Mouse (Mus musculus): ENCODE data around the gene Rnaseh2a.

Rnaseh2a gene

GRCm38 (mm10) chr8:84936041-84936961, 33.3 kb downstream of the Rnaseh2a start:
- CTCF ChIA-PET = no interaction called here

DNA sequence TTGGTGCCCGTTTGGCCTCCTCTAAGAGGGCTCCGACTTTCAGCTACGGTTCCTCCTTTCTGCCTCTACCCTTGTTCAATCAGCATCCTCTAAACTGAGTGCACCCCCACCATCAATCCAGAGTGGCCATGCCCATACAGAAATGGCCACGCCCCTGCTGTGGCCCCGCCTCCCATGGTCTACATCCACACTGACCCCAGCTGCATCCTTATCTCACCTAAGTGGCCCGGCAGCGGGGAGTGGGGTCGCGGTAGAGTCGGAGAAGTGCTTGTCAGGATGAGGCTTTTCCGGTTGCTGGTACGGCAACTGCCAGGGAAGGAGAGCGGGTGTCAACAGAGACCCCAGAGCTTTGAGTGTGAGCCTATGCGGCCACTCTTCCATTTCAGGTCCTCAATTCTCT, 34.1 kb downstream of the Rnaseh2a start:
- CTCF ChIA-PET = interaction anchor here (0.6 kb wide), 1 partner anchor 11 kb away, joined by 3 read pairs; no protein-coding TSS in a partner anchor

DNA sequence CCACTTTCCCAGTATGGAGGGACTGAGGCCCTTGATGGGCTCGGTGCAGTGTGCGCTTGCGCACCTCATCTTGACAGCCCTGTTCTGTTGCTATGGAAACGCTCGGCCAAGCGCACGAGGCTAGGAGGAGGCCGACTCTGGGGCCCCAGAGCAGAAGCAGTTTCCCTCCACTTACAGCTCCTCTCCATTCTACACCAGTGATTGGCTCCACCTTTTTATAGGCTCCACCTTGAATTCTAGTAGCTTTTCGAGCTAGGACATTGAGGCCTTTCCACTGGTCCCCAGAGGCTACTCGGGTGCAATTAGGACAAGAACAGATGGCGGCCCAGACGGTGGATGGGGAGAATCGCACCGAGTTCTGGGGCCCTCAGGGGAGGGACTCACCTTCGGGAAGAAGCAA, 34.7 kb downstream of the Rnaseh2a start:
- CTCF ChIA-PET = interaction anchor here (0.6 kb wide), 1 partner anchor 10 kb away, joined by 3 read pairs; no protein-coding TSS in a partner anchor

GRCm38 (mm10) chr8:84933767-84934559, 35.6 kb downstream of the Rnaseh2a start:
- CTCF ChIA-PET = no interaction called here

DNA sequence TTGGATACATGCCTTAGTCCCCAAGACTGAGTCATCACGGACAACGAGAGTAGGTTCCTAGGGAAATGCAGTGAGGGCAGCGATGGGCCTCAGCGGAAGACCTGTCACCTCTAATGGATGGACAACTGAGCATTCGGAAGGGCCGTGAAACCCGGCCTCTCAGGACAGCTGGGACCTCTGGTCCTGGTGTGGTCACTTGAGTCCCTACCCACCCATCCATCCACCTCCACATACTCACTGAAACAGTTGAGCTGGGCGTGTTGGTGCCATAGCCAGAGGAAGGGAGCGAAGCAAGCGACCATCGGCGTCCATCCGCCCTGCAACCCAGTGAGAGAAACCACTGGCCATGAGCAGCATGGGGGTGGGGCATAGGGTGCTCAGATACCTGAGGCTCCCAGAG, 39.0 kb downstream of the Rnaseh2a start:
- CTCF ChIA-PET = no interaction called here

DNA sequence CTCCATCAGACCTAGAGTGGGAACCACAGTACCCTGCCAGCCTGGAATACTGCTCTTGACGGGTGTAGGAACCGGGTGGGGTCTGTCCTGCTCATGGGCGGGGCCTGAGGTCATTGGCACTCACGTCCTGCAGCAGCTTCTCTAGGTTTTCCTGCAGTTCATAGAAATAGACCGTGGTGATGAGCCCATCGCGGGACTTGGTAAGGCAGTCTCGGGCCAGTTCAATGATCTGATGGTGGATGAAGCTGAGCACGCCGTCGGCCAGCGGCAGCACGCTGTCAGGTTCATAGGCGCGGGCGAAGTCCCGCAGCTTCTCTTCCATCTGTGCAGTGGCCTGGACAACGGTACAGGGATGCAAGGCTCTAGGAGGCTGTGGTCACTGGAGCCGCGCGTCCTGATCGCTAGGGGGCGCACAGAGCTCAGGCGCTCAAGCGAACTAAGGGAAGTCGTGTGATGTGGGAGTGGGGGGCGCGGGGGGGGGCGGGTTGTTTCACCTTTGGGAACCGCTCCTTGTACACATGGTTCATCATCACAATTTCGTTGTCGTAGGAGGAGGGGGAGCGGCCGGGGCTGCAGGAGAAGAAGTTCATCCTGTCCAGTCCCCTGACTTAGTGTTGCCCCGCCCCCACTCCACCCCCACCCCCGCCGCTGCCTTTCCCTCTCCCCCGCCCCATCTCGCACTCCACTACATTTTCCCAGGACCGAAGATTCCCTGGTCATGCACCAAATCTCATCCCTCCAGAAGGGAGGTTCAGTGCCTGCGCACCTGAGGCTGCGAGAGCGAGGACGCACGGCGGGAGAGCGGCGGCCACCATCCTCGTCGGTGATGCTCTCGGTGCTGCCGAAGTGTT, 40.9 kb downstream of the Rnaseh2a start:
- CTCF ChIA-PET = interaction anchor here (0.6 to 0.8 kb wide), 3 partner anchors 21 to 1688 kb away, joined by 3 to 6 read pairs (median 5); no protein-coding TSS in a partner anchor

- CTCF ChIA-PET = interaction anchor here (0.6 kb wide), 1 partner anchor 9 kb away, joined by 3 read pairs; no protein-coding TSS in a partner anchor
Observed at GRCm38 (mm10) chr8:84927513-84927912, 42.1 kb downstream of the Rnaseh2a start.

GRCm38 (mm10) chr8:84925557-84925956, 44.0 kb downstream of the Rnaseh2a start:
- CTCF ChIA-PET = no interaction called here

DNA sequence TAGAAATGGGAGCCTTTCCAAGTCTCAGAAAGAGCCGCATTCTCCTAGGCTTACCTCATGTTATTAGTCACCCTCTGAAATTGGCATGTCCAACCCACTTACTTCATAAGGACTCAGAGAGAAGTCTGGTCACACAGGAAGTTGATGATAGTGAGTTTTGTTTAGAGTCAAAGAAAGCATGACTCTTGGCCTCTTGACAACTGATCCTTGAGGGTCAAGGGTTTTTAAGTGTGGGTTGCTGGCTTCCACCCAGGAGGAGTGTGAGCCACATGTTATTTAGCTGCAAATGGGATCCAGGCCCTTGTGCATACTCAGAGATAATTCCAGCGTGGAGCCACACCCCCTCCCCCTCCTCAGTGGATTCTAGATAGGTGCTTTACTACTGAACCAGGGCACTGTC, 48.0 kb downstream of the Rnaseh2a start:
- CTCF ChIA-PET = no interaction called here

DNA sequence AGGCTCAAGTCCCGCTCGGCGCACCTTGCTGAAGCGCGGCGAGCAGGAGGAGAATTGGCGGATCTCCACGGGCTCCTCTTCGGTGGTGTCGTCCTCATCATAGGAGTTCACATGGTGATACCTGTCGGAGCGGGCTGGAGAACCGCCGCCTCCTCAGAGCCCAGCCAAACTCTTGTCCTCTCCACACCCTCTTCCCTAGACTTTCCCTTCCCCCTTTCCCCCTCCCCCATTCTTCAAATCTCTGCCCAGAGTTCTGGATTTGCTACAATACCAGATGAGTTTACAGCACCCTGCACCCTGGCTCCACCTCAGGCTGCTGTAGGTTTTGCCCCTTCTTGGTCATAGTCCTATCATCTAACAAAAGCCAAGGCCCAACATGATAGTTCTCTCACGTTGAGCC, 50.9 kb downstream of the Rnaseh2a start:
- CTCF ChIA-PET = interaction anchor here (0.6 kb wide), 1 partner anchor 9 kb away, joined by 3 read pairs; no protein-coding TSS in a partner anchor

DNA sequence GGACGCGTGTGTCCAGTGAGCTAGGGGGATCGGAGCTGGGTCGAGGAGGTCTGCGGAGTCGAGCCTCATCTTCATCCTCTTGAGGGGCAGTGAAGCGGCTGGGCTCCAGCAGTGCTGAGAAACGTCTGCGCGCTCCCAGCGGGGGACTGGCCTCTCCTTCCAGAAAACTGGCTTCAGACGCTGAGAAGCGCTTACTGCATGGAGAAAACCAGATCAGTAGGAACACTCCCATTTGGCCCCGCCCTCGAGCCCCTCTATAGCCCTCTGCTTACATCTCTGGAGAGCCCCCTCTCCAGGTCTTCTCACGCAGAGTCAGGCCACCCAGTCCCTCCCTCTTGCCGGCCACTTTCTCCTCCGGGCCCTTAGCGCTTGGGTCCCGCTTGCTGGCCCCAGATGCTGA, 51.8 kb downstream of the Rnaseh2a start:
- CTCF ChIA-PET = no interaction called here

- CTCF ChIA-PET = interaction anchor here (1.5 kb wide), 1 partner anchor 13 kb away, joined by 3 read pairs; the partner anchor contains the start of gene Klf1
Observed at GRCm38 (mm10) chr8:84915269-84915668, 54.3 kb downstream of the Rnaseh2a start.

DNA sequence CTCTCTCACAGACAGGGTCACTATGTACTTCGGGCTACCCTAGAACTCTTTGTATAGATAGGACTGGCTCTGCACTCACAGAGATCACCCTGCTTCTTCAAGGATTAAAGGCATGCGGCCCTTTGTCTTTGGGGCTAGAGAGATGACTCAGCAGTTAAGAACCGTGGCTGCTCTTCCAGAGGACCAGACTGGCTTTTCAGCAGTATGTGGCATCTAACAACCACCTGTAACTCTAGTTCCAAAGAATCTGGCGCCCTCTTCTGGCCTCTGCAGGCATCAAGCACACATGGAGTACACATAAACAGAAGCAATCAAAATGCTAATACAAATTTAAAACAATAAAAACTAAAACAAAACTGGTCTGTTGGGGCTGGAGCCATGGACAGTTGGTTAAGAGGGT, 55.6 kb downstream of the Rnaseh2a start:
- CTCF ChIA-PET = no interaction called here

DNA sequence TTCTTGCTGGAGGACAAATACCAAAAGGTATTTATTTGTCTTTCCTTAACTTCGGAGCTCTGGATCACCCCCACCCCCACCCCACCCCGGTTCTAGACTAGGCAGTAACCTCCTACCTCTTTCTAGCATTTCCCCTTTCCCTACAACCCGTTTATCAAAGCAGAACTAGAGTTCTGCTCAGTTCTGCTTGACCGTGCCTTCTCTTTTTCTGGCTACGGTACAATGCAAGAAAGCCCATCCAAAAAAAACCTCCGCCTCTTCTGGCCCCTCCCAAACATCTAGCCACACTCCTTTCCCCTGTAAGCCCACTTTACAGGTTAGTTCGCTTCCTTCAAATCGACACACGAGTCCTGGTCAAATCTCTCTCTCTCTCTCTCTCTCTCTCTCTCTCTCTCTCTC, 56.1 kb downstream of the Rnaseh2a start:
- CTCF ChIA-PET = interaction anchor here (0.6 to 1.4 kb wide), 2 partner anchors 41 to 707 kb away, joined by 4 read pairs; partner anchors contain the start of gene Syce2

- CTCF ChIA-PET = interaction anchor here (0.5 to 1.4 kb wide), 5 partner anchors 10 to 706 kb away, joined by 4 to 5 read pairs (median 4); partner anchors contain the start of gene Syce2
Observed at GRCm38 (mm10) chr8:84912895-84913501, 56.6 kb downstream of the Rnaseh2a start.

GRCm38 (mm10) chr8:84912391-84912790, 57.2 kb downstream of the Rnaseh2a start:
- CTCF ChIA-PET = interaction anchor here (0.5 to 1.4 kb wide), 4 partner anchors 10 to 551 kb away, joined by 4 to 5 read pairs (median 4); partner anchors contain the start of gene Syce2

GRCm38 (mm10) chr8:84911854-84912253, 57.7 kb downstream of the Rnaseh2a start:
- CTCF ChIA-PET = interaction anchor here (0.6 to 1.4 kb wide), 2 partner anchors 40 to 953 kb away, joined by 4 to 17 read pairs; partner anchors contain the start of gene Syce2

DNA sequence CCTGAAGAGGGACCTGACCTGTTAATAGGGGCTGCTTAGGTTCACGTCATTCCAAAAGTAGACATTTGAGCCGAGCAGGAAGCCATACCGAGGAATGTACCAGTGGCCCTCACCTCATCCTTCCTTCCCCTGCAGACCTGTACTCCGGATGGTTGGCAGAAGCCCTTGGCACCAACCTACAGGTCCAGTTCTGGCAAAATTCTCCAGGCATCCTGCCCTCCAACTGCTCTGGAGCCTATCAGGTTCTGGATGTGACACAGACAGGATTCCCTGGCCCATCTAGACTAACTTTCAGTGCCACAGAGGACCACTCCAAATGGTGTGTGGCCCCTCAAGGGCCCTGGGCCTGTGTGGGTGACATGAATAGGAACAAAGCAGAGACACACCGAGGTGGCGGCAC, 59.0 kb downstream of the Rnaseh2a start:
- CTCF ChIA-PET = no interaction called here

- CTCF ChIA-PET = no interaction called here
Observed at GRCm38 (mm10) chr8:84909949-84910348, 59.6 kb downstream of the Rnaseh2a start.

DNA sequence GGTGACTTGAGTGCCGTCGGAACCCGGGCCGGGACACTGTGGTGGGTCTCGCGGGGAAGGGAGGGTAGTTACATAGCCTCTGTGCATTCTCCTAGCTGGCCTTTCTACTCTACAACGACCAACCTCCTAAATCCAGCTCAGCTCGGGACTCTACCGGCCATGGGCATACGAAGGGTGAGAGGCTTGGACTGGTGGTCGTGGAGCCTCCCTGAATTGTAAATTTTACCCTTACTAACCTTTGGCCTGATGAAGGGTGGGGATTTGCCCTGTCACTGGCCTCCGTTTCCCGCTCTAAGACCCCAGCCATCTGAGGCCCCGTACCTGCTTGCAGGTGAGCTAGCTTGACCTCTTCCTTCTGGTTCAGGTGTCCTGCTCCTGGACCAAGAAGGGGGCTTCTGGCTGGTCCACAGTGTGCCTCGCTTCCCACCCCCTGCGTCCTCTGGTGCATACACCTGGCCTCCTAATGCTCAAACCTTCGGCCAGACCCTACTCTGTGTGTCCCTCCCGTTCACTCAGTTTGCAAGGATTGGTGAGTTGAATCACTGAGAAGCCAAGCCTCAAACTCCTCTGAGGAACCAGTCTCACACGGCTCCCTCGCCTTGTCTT, 60.3 kb downstream of the Rnaseh2a start:
- CTCF ChIA-PET = no interaction called here

Data from spleen, embryonic (tissue).